Mouse (Mus musculus): ENCODE results near the gene Arpin.

DNA sequence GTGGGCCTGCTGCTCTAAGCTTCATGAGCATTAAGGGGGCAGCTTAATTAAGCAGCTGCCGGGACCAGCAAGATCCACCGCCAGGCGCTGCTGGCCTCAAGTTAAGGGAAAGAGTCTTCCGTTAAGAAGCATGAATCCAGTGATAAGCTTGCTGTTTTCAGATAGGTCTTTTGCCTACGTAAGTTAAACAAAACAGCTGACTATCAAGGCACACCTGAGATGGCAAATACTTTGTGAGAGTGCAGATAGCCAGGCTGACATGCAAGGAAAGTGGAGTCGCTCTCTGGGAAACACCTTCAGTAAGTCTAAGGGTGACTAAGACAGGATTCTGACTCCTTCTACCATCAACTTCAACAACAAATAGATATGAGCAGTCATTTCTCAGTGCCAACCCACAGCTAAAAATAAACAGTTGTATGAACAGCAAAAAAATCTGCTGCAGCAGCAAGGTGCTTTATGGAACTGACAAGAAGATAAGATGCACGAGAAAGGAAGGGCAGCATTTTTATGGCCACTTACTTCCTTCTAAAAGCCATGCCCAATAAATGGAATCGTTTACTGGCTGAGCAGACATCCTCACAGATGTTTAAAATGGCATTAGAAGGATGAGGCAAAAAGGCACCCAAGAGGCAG lies 31.9 kb downstream of the Arpin start:
- TF ChIP-seq CTCF (IDR thresholded peaks at IDR 0.05; ENCODE audit: control insufficient read depth, insufficient read depth, insufficient read length) (no peak), USF1 (IDR thresholded peaks at IDR 0.05; ENCODE audit: low read depth) (no peak), MYOD1 (IDR thresholded peaks at IDR 0.05; ENCODE audit: control insufficient read depth, insufficient read length, low read depth) (no peak)

Data from C2C12 (cell line).